Comparison of ENCODE assay signal across 9 mouse cellular contexts in genomic region chr16:94996791-94997281, GRCm38 (mm10). TPM values are rescaled to one million over a fixed set of nuclear protein-coding genes. Genes with fewer than 3 reads are reported as not detected.
A peak's percentile ranks its signal among the peaks of the same experiment; 100 is the strongest.
DNase-seq lines count a peak whose midpoint lies in the region; ATAC-seq lines count a peak whose summit lies in the region.
"Had no signal": no experiment of that assay in that cellular context is flagged by ENCODE, and none has a peak within 500 bp of the region (broad histone marks: within the 10 kb centered on the region; RNA-seq: fewer than 3 reads in every experiment).

No protein-coding gene starts in this region.

- peaks cover 15% of the 10 kb centered on the region for H3K4me1 ChIP-seq in embryonic facial prominence, embryonic 12.5 days
- no peaks in the 10 kb centered on the region for H3K4me1 ChIP-seq in intestine, embryonic 16.5 days (ENCODE audit: control insufficient read depth, insufficient read depth, low read length)
- peaks cover 6% of the 10 kb centered on the region for H3K4me1 ChIP-seq in neural tube, embryonic 11.5 days (ENCODE audit: control insufficient read depth, insufficient read depth, low read length)

- no peaks in the 10 kb centered on the region for H3K36me3 ChIP-seq in embryonic facial prominence, embryonic 12.5 days
- no peaks in the 10 kb centered on the region for H3K36me3 ChIP-seq in intestine, embryonic 16.5 days (ENCODE audit: control insufficient read depth, insufficient read depth, low read length)
- no peaks in the 10 kb centered on the region for H3K36me3 ChIP-seq in neural tube, embryonic 11.5 days (ENCODE audit: control insufficient read depth, insufficient read depth, low read length)

- ATAC-seq in embryonic facial prominence, embryonic 12.5 days (ENCODE audit: insufficient number of reproducible peaks, insufficient read depth, low FRiP score, low TSS enrichment) = no peak
- ATAC-seq in intestine, embryonic 16.5 days = no peak
- no peak for ATAC-seq in neural tube, embryonic 11.5 days (ENCODE audit: insufficient read depth, low FRiP score, low TSS enrichment)

- no peak overlapping the region for H3K9ac ChIP-seq in embryonic facial prominence, embryonic 12.5 days
- H3K9ac ChIP-seq in intestine, embryonic 16.5 days (ENCODE audit: low read depth, low read length) = no peak overlapping the region
- H3K9ac ChIP-seq in neural tube, embryonic 11.5 days (ENCODE audit: low read length) = no peak overlapping the region; the same call in 1 of the 2 replicates

- H3K4me3 ChIP-seq in embryonic facial prominence, embryonic 12.5 days = peak overlapping the region; percentile 27; the same call in 1 of the 2 replicates
- H3K4me3 ChIP-seq in intestine, embryonic 16.5 days (ENCODE audit: low read length) = peak overlapping the region; percentile 5; the same call in 1 of the 2 replicates
- peak overlapping the region; percentile 35 for H3K4me3 ChIP-seq in neural tube, embryonic 11.5 days (ENCODE audit: low read depth, low read length)

- peak; percentile 75 for DNase-seq in cerebellum, adult 11-12 months
- DNase-seq in neural tube, embryonic 11.5 days (ENCODE audit: low spot score) = no peak
- DNase-seq in yolk sac, embryonic 10.5 days (ENCODE audit: low spot score) = no peak
- DNase-seq in thymus, postnatal 0 days (ENCODE audit: low spot score) = no peak
- no peak for DNase-seq in heart, adult 18-20 months

- 13% methylated on average over 16 of the region's 16 CpGs for WGBS in embryonic facial prominence, embryonic 12.5 days
- 15% methylated on average over 16 of the region's 16 CpGs for WGBS in intestine, embryonic 16.5 days
- WGBS in neural tube, embryonic 11.5 days = 14% methylated on average over 16 of the region's 16 CpGs

- H3K4me2 ChIP-seq in embryonic facial prominence, embryonic 12.5 days (replicated peaks) = peak overlapping the region; percentile 54
- H3K4me2 ChIP-seq in intestine, embryonic 16.5 days (ENCODE audit: low read depth, low read length) = peak overlapping the region; percentile 32; the same call in 1 of the 2 replicates
- peak overlapping the region; percentile 72 for H3K4me2 ChIP-seq in neural tube, embryonic 11.5 days (ENCODE audit: low read depth)

- peaks cover 30% of the 10 kb centered on the region for H3K27me3 ChIP-seq in embryonic facial prominence, embryonic 12.5 days
- peaks cover 31% of the 10 kb centered on the region for H3K27me3 ChIP-seq in intestine, embryonic 16.5 days (replicated peaks; ENCODE audit: control insufficient read depth, insufficient read depth, low read length)
- peaks cover 27% of the 10 kb centered on the region for H3K27me3 ChIP-seq in neural tube, embryonic 11.5 days (ENCODE audit: control insufficient read depth, insufficient read depth, low read length)

- no peak overlapping the region for H3K27ac ChIP-seq in embryonic facial prominence, embryonic 12.5 days
- no peak overlapping the region for H3K27ac ChIP-seq in intestine, embryonic 16.5 days (ENCODE audit: low read length)
- H3K27ac ChIP-seq in neural tube, embryonic 11.5 days (ENCODE audit: low read depth, low read length) = no peak overlapping the region

- no peaks in the 10 kb centered on the region for H3K9me3 ChIP-seq in embryonic facial prominence, embryonic 12.5 days
- no peaks in the 10 kb centered on the region for H3K9me3 ChIP-seq in intestine, embryonic 16.5 days (ENCODE audit: control insufficient read depth, low read length)
- no peaks in the 10 kb centered on the region for H3K9me3 ChIP-seq in neural tube, embryonic 11.5 days (ENCODE audit: control insufficient read depth, low read length)

RNA-seq across cellular contexts. Expression of gene Kcnj6, which starts 0.7 kb away (rescaled TPM):
- polyA plus RNA-seq in embryonic facial prominence, embryonic 12.5 days (2016; fragmentation: Nextera tagmentation; extraction: Ambion mirVana) = 0.10 and 0.19 TPM in 2 replicates
- 0.16 and 0.17 TPM in 2 replicates for polyA plus RNA-seq in intestine, embryonic 16.5 days (2015; fragmentation: Nextera tagmentation; extraction: Ambion mirVana)
- polyA plus RNA-seq in neural tube, embryonic 11.5 days (2014; fragmentation: Nextera tagmentation; extraction: Ambion mirVana) = not detected in 2 replicates
- not detected in 2 replicates for polyA plus RNA-seq in thymus, postnatal 0 days (2015; fragmentation: Nextera tagmentation; extraction: Ambion mirVana)
- not detected for total RNA-seq in heart, adult 18-20 months (2021)
- polyA plus RNA-seq: large intestine, adult 2 months; spleen, adult 2 months had no signal
